Mouse (Mus musculus): Measurements from ENCODE around the gene 2010111I01Rik.
"Not testable (repeated sequence)": the region's sequence is repeated elsewhere in the genome, so short reads cannot be mapped to it uniquely, and the experiment has no call there.

2010111I01Rik gene

GRCm38 (mm10) chr13:63083139-63083538, 118.4 kb downstream of the 2010111I01Rik start:
- DNase-seq, result not testable (repeated sequence)

- DNase-seq, result no peak
These were observed 119.0 kb downstream of the 2010111I01Rik start for GRCm38 (mm10) chr13:63083663-63084062.

DNA sequence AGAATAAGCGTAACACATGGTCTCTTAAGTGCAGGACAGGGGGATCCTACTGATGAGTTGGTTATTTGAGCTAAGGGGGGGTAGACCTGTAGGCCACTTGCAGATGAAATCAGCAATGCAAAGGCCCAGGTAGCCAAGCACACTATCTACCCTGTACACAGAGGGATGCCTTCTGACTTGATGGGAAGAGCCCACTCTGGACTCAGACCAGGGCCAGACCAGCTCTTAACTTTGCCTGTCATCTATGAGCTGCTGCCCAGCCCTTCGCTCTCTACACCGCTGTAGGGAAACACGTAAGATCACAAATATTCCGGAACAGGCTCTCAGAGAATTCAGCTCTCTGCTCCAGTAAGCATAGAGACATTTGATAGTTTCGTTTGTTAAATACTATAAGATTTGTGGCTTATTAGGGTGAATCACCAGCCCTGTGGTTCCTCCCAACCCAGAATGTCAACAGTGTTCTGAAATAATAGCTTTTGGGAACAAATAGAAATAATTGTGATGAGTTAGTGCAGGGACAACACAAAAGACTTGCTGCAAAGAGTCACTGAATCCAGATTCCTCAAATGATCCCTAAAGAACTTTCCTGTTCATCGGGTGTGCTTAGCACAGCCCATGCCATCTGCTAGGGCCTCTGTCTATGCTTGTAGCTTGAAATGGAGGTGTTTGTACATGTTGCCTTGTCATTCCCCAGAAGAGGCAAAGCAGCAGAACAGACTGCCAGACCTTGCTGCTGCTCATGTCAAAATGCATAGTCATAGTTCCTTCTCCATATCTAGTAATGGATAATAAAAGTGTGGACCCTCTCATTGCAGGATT, 123.4 kb downstream of the 2010111I01Rik start:
- no peak for DNase-seq

GRCm38 (mm10) chr13:63089513-63089912, 124.8 kb downstream of the 2010111I01Rik start:
- DNase-seq, result no peak

- DNase-seq, result no peak
These were observed 126.6 kb downstream of the 2010111I01Rik start for GRCm38 (mm10) chr13:63091246-63091645.

DNA sequence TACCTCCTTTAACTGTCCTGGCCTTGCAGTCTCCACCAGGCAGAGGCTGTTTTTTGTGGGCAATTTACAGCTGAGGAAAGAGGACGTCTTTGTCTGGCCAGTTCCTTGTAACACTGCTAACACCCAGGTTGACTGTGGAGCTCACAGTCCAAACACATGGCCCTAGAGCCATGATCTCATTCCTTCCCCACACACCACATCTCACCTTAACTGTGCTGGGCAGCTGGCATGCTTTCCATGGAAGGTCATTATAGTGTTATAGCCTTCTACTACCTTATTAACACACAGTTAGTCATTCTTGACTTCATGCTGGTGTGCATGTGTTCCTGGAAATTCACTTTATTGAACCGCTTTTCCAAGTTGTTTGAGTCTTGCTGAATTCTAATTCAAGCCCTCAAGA, 127.6 kb downstream of the 2010111I01Rik start:
- no peak for DNase-seq

DNA sequence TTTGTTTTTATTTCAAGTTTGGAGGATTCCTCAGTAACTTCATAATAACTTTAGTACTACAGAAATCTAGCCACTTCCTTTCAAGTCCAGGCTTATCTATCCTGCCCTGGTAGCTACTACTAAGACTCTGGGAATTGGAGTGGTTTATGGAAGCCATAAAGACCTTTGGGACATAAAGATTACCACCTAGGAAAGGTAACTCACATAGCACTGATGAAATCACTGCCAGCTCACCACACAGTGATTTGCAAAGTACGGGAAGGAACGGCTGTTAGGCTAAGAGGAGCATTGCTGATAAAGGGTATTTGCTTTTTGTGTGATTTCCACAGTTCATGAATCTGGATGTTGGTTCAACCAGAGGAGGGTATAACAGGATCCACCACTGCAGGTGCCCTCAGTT, 128.2 kb downstream of the 2010111I01Rik start:
- no peak for DNase-seq

DNA sequence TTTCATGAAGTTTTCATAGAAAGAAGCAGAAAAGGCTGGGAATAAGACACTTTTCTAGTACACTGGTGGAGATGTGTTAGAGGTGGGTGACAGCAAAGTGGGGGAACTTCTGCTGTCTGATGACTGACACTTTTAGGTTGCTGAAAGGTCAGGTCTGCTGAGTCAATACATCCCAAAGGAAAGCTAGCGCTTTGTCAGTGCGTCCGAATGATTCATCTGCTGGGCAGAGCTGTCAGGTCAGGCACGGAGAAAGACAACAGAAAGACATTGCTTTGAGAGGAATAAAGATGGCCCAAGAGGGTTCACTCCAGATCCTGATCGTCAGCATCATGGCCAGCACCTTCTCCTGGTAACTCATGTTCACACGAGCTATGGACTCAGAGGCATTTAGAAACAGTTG, 128.9 kb downstream of the 2010111I01Rik start:
- DNase-seq, result no peak

- DNase-seq, result peak; percentile 49
These were observed 129.8 kb downstream of the 2010111I01Rik start for GRCm38 (mm10) chr13:63094317-63095131.

GRCm38 (mm10) chr13:63096764-63097163, 132.1 kb downstream of the 2010111I01Rik start:
- peak; percentile 73 for DNase-seq

- no peak for DNase-seq
These were observed 132.8 kb downstream of the 2010111I01Rik start for GRCm38 (mm10) chr13:63097440-63097930.

DNA sequence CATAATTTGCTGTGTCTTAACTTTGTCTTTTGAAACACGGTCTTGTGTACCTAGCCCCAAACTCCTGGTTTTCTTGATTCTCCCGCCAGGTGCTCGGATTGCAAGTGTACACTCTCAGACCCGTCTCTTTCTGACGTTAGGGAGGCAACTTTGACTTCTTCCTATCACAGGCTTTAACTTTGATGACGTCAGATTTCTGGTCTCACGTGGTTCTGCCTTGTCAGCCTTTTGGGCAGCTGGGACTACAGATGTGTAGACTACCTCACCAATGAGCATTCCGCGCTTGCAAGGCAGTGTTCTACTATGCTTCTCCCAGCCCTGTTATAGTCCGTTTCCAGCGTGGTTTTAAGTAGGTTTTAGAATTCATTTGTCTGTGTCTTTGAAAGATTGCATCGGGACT, 137.1 kb downstream of the 2010111I01Rik start:
- no peak for DNase-seq

DNA sequence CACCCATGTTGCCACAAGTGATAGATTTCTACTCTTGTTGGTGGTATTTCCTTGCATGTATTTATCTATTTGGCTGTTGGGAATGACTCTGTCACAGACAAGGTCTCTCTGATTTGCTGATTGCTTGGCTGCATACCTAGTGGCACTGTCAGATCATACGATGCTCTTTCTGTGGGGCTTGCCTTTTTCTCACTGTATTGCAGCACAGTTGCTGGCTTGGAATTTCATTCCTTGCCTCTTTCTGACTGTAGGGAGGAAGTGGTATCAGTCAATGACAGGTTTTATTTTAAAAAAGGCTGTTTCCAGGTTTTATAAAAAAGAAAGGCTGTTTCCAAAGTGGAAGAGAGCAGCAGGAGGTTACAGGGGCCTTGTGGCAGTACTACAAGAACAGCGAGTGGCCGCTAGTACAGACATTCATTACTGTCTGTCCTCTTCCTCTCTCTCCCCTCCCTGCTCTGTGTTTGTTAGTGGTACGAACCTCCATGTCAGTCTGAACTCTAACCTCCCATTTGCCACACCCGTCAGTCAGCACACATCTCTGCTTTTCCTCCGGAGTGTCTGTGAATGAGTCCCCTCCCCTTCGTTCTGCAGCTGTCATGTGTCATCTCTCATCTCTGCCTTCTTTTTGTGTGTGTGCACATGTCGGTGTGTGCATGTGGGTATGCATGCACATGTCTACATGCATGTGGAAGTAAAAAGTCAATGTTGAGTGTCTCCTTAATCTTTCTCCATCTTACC, 138.3 kb downstream of the 2010111I01Rik start:
- no peak for DNase-seq

DNA sequence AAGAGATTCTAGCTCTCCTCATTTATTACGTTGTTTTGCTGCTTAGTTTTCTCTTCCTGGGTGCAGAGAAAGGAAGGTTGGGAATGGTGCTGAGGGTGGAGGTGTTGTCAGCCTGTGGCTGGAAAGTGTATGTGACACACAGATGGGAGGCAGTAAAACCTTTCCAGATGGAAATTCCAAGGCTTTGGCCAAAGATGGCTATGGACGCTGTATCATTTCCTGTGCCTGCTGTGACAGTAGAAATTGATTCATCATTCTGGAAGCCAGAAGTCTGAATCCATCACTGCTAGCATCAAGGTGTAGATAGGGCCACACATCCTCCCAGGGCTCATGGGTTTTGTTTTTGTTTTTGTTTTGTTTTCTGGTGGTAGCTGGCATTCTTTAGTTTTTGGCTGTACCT, 141.9 kb downstream of the 2010111I01Rik start:
- no peak for DNase-seq

- DNase-seq, result no peak
These were observed 143.9 kb downstream of the 2010111I01Rik start for GRCm38 (mm10) chr13:63108601-63109000.

DNA sequence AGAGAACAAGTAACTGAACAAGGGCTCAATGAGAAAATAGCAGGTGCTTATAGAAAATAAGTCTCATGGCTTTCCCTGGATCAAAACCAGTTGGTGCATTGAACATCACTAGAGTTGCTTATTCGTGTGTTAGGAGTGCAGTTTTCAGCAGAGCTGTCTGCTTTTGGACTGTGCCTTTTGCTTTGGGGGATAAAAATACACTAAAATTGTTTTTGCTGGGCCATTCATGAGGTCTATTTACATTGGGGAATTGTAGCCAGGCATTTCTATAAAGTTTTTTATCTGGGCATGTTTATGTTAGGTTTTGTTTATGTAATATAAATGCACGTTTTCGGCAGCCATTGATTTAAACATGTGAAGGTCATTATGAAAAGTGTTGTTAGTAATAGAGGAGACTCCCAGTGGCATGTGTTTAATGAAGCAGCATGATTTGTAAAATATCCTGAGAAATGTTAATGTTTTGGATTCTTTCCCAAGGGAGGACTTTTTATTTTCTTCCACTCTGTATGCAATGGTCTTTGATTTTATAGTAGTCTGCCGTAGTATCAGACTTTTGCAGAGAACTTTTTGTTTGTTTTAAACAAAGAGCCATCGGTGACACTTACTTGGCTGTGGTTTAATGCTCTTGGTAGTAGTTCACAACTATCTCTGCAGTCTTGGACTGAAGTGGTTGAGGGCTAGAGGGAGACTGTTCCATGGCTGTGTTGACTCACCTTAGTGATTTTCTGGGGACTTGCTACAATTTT, 146.8 kb downstream of the 2010111I01Rik start:
- no peak for DNase-seq

- no peak for DNase-seq
These were observed 147.4 kb downstream of the 2010111I01Rik start for GRCm38 (mm10) chr13:63112043-63112597.

DNA sequence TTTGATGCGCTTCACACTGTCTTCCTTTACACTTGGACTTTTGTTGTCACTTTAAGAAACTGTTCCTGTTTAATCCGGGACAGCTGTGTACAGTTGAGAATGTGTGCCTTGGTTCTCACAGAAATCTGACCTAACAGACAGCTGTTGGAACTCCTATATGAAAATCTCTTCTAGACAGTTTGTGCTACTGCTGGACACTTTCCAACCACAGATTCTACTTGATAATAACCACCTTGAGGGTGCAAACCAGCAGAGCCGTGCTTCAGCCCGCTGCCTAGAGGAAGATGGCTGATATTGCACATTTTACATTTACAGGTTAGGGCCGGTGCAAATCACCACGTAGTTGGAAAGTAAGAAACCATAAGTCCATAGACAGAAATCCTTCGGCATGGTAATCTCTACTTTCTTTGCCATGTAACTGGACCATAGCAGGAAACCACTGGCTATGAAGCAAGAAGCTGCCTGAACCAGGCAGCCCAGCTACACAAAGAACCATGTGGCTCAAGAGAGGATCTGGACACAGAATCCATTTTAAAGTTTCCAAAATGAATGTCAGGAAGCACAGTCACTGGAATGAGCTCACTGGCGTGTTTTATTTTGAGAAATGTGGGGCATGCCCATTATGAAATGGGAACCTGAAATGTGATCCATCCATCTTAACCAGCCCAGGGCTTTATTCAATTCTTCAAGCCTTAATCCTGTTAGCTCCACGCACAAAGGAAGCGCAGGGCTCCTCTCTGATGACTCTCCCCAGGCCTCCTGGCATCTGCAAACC, 148.1 kb downstream of the 2010111I01Rik start:
- no peak for DNase-seq

DNA sequence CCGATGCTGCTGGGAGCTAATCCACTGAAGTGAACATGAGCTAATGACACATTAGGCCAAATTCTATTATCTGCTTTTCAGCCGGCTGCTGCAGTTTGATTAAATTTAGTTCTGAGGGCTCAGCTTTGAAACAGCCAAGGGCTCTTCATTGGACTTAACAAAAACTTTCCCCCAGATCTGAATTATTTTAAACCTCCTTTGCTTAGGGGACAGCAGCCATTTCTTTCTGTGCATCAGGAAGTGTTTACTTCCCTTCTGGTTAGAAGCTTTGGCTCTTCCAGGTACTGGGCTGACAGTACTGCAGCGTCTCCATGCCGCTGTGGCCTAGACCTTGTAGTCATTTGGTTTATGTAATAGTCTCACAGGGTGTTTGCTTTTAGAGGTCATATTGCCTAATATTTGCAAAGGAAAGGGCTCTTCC, 149.2 kb downstream of the 2010111I01Rik start:
- no peak for DNase-seq

- DNase-seq, result no peak
These were observed 150.6 kb downstream of the 2010111I01Rik start for GRCm38 (mm10) chr13:63115187-63115784.

Data from lung, postnatal 14 days (tissue).